Mouse (Mus musculus) myocyte (in vitro differentiated cells): ENCODE results near the gene Eif2s1. TPM values are rescaled to one million over a fixed set of nuclear protein-coding genes. Genes with fewer than 3 reads are reported as not detected.

Source experiments
- H3K27me3 ChIP-seq: one replicate; pipeline ENCODE4 v1.6.1; 2011; ENCODE audit not compliant: control insufficient read depth, insufficient read depth, insufficient read length
- H3K36me3 ChIP-seq: one replicate; pipeline ENCODE4 v1.6.1; 2011; ENCODE audit not compliant: control insufficient read depth, insufficient read depth
- H3K4me2 ChIP-seq: one replicate; pipeline ENCODE4 v1.6.1; 2011; ENCODE audit warnings: low read depth, control low read depth
- H3K4me3 ChIP-seq: one replicate; pipeline ENCODE4 v1.5.1; 2011; ENCODE audit warnings: mild to moderate bottlenecking, control low read depth, moderate library complexity
- H3K79me2 ChIP-seq: one replicate; pipeline ENCODE4 v1.6.1; 2011; ENCODE audit not compliant: control insufficient read depth, insufficient read depth
- H3ac ChIP-seq: one replicate; pipeline ENCODE4 v1.6.1; 2011; ENCODE audit not compliant: control insufficient read depth, insufficient read length
- CEBPB ChIP-seq: IDR thresholded peaks from 2 replicates; pipeline ENCODE4 v1.6.1; 2011; ENCODE audit warnings: mild to moderate bottlenecking, moderate library complexity; ENCODE audit not compliant: poor library complexity, insufficient read depth, severe bottlenecking
- E2F4 ChIP-seq: IDR thresholded peaks from one replicate; pipeline ENCODE4 v1.6.1; 2011; ENCODE audit warnings: mild to moderate bottlenecking, control low read depth, moderate library complexity; ENCODE audit not compliant: insufficient read depth
- MAX ChIP-seq: IDR thresholded peaks from one replicate; pipeline ENCODE4 v1.6.1; 2011; ENCODE audit warnings: low read depth, mild to moderate bottlenecking, control low read depth
- MYOD1 ChIP-seq, 3 experiments: IDR thresholded peaks; one replicate each; pipeline ENCODE4 v1.6.1; 2011; ENCODE audit warnings: control low read depth in 2 of 3, low read depth in 2 of 3, mild to moderate bottlenecking in 2 of 3, moderate library complexity in 1 of 3; ENCODE audit not compliant: insufficient read length in 2 of 3, control insufficient read depth in 1 of 3
- MYOG ChIP-seq, 3 experiments: IDR thresholded peaks; one replicate each; pipeline ENCODE4 v1.6.1; 2011; ENCODE audit warnings: control low read depth in 2 of 3, low read depth in 2 of 3, mild to moderate bottlenecking in 2 of 3; ENCODE audit not compliant: insufficient read length in 2 of 3, control insufficient read depth in 1 of 3, insufficient read depth in 1 of 3
- POLR2A ChIP-seq: IDR thresholded peaks from one replicate; pipeline ENCODE4 v1.6.1; 2011; ENCODE audit warnings: low read depth, mild to moderate bottlenecking, control low read depth, moderate library complexity; ENCODE audit not compliant: insufficient read length
- POLR2AphosphoS2 ChIP-seq: IDR thresholded peaks from one replicate; pipeline ENCODE4 v1.6.1; 2011; ENCODE audit warnings: low read depth, control low read depth; ENCODE audit not compliant: insufficient read length
- REST ChIP-seq: IDR thresholded peaks from one replicate; pipeline ENCODE4 v1.6.1; 2011; ENCODE audit warnings: mild to moderate bottlenecking, control low read depth, moderate library complexity; ENCODE audit not compliant: insufficient read depth, insufficient read length
- SRF ChIP-seq: IDR thresholded peaks from one replicate; pipeline ENCODE4 v1.6.1; 2011; ENCODE audit warnings: low read depth; ENCODE audit not compliant: control insufficient read depth, insufficient read length
- TCF12 ChIP-seq: IDR thresholded peaks from one replicate; pipeline ENCODE4 v1.6.1; 2011; ENCODE audit warnings: mild to moderate bottlenecking, control low read depth; ENCODE audit not compliant: poor library complexity, insufficient read depth, severe bottlenecking
- TCF3 ChIP-seq: IDR thresholded peaks from one replicate; pipeline ENCODE4 v1.6.1; 2011; ENCODE audit warnings: low read depth, control low read depth; ENCODE audit not compliant: insufficient read length
- USF1 ChIP-seq: IDR thresholded peaks from one replicate; pipeline ENCODE4 v1.6.1; 2011; ENCODE audit warnings: low read depth, mild to moderate bottlenecking, control low read depth, moderate library complexity
- polyA plus RNA-seq: library from polyadenylated mRNA; unstranded; fragments of >200 nt; fragmentation: generic; extraction: Trizol; gene quantifications from one replicate; pipeline ENCODE4 v1.2.1, GENCODE M21; 2012; ENCODE audit warnings: missing spikeins

Eif2s1 gene
- polyA plus RNA-seq, 1 experiment: 45.6 TPM

- Histone ChIP-seq H3K79me2 (no peaks in the 10 kb centered on the region), H3K36me3 (no peaks in the 10 kb centered on the region), H3K27me3 (no peaks in the 10 kb centered on the region), H3K4me3 (no peak overlapping the region), H3K4me2 (no peak overlapping the region), H3ac (no peak overlapping the region)
- no peak for TF ChIP-seq MAX
- no peak for TF ChIP-seq TCF12
- TF ChIP-seq TCF3: no peak
- no peak for TF ChIP-seq REST
- TF ChIP-seq E2F4: no peak
- TF ChIP-seq POLR2A: no peak
- TF ChIP-seq POLR2AphosphoS2: no peak
- no peak for TF ChIP-seq MYOD1 (IDR thresholded peaks at IDR 0.05; ENCODE audit: control insufficient read depth in 1 of 3, insufficient read length in 2 of 3, low read depth in 2 of 3)
- no peak for TF ChIP-seq SRF
- no peak for TF ChIP-seq CEBPB
- no peak for TF ChIP-seq USF1
- no peak for TF ChIP-seq MYOG (IDR thresholded peaks at IDR 0.05; ENCODE audit: control insufficient read depth in 1 of 3, insufficient read depth in 1 of 3, insufficient read length in 2 of 3, low read depth in 2 of 3)
Observed at GRCm38 (mm10) chr12:78904499-78904898, 42.9 kb downstream of the Eif2s1 start.

GRCm38 (mm10) chr12:78906707-78907162, 45.1 kb downstream of the Eif2s1 start, which contains the start of gene Plek2:
Gene Plek2, minus strand, starts transcription at chr12:78906964.
- Histone ChIP-seq H3K4me3 (peak within 1 kb of the TSS; percentile 7), H3K27me3 (no peaks in the 10 kb centered on the region)
- TF ChIP-seq MAX: no peak
- TF ChIP-seq MYOD1 (IDR thresholded peaks at IDR 0.05; ENCODE audit: control insufficient read depth in 1 of 3, insufficient read length in 2 of 3, low read depth in 2 of 3): no peak
- TF ChIP-seq CEBPB: no peak
- TF ChIP-seq POLR2AphosphoS2: no peak
- no peak for TF ChIP-seq USF1
- TF ChIP-seq POLR2A: no peak
- TF ChIP-seq REST: no peak
- TF ChIP-seq MYOG (IDR thresholded peaks at IDR 0.05; ENCODE audit: control insufficient read depth in 1 of 3, insufficient read depth in 1 of 3, insufficient read length in 2 of 3, low read depth in 2 of 3): no peak
- TF ChIP-seq TCF3: no peak
- TF ChIP-seq SRF: no peak
- no peak for TF ChIP-seq TCF12
- no peak for TF ChIP-seq E2F4

GRCm38 (mm10) chr12:78908081-78908605, 46.5 kb downstream of the Eif2s1 start:
- H3K27me3 ChIP-seq: no peaks in the 10 kb centered on the region
- peak overlapping the region; percentile 78 for H3K4me2 ChIP-seq
- TF ChIP-seq SRF: no peak
- no peak for TF ChIP-seq MAX
- TF ChIP-seq MYOD1 (IDR thresholded peaks at IDR 0.05; ENCODE audit: control insufficient read depth in 1 of 3, insufficient read length in 2 of 3, low read depth in 2 of 3): no peak
- no peaks in the 10 kb centered on the region for H3K36me3 ChIP-seq
- no peaks in the 10 kb centered on the region for H3K79me2 ChIP-seq
- H3ac ChIP-seq: no peak overlapping the region
- no peak overlapping the region for H3K4me3 ChIP-seq

More at GRCm38 (mm10) chr12:78906707-78907162, 45.1 kb downstream of the Eif2s1 start, which contains the start of gene Plek2:
- H3K4me2 ChIP-seq: peak within 1 kb of the TSS; percentile 78
- H3K79me2 ChIP-seq: no peaks in the 10 kb centered on the region
- H3ac ChIP-seq: no peak within 1 kb of the TSS
- no peaks in the 10 kb centered on the region for H3K36me3 ChIP-seq

- Histone ChIP-seq H3ac (no peak overlapping the region), H3K4me3 (peak overlapping the region; percentile 37), H3K79me2 (no peaks in the 10 kb centered on the region), H3K27me3 (no peaks in the 10 kb centered on the region), H3K36me3 (no peaks in the 10 kb centered on the region), H3K4me2 (peak overlapping the region; percentile 97)
- TF ChIP-seq MYOG (IDR thresholded peaks at IDR 0.05; ENCODE audit: control insufficient read depth in 1 of 3, insufficient read depth in 1 of 3, insufficient read length in 2 of 3, low read depth in 2 of 3): no peak
- no peak for TF ChIP-seq TCF12
- TF ChIP-seq POLR2AphosphoS2: no peak
- TF ChIP-seq TCF3: no peak
- TF ChIP-seq MYOD1 (IDR thresholded peaks at IDR 0.05; ENCODE audit: control insufficient read depth in 1 of 3, insufficient read length in 2 of 3, low read depth in 2 of 3): no peak
- no peak for TF ChIP-seq USF1
- no peak for TF ChIP-seq MAX
- no peak for TF ChIP-seq REST
- no peak for TF ChIP-seq CEBPB
- TF ChIP-seq E2F4: no peak
- TF ChIP-seq POLR2A: no peak
- no peak for TF ChIP-seq SRF
Observed at GRCm38 (mm10) chr12:78910684-78911461, 49.3 kb downstream of the Eif2s1 start.

DNA sequence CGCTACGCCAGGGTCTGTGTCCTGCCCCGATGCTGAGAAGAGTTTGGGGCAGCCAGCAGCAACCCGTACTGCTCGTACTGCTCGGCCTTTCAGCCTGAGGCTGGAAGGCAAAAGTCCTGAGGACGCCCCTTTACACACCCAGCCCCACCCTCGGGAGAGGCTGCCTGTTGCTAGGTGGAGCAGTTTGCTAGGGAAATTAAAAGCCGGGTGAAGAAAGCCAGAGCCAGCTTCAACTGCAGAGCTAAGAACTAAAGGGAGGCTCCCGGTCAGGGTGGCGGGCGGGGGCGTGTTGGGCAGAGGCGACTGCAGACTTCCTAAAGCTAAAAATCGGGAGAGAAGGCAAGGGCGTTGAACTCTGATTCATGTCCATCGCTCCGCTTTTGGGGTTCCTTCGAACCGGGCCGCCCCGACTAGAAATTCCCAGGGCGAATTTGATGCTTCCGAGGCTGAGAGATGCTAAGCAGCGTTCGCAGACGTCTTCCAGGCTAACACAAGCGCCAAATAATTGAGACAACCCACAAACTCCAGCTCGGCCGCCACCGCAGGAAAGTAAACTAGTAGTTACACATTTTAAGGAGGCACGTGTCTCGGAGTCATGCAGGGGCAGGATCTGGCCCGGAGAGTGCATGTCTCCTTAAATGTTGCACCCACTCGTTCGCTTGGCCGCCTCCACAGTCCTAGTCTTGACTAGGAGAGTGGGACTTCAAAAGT, 50.2 kb downstream of the Eif2s1 start:
- H3K4me2 ChIP-seq: peak overlapping the region; percentile 97
- no peak overlapping the region for H3ac ChIP-seq
- H3K4me3 ChIP-seq: peak overlapping the region; percentile 37
- no peaks in the 10 kb centered on the region for H3K27me3 ChIP-seq
- TF ChIP-seq MYOG (IDR thresholded peaks at IDR 0.05; ENCODE audit: control insufficient read depth in 1 of 3, insufficient read depth in 1 of 3, insufficient read length in 2 of 3, low read depth in 2 of 3) (no peak), MYOD1 (IDR thresholded peaks at IDR 0.05; ENCODE audit: control insufficient read depth in 1 of 3, insufficient read length in 2 of 3, low read depth in 2 of 3) (no peak), CEBPB (no peak), POLR2AphosphoS2 (peak; percentile 53), TCF3 (no peak), USF1 (no peak), POLR2A (peak; percentile 83), TCF12 (no peak)
- no peaks in the 10 kb centered on the region for H3K36me3 ChIP-seq
- no peaks in the 10 kb centered on the region for H3K79me2 ChIP-seq
